Mouse (Mus musculus) right cerebral cortex, postnatal 14 days (tissue): Measurements from ENCODE around the gene Adgrb3.
A peak's percentile ranks its signal among the peaks of the same experiment; 100 is the strongest.
"Not testable (repeated sequence)": the region's sequence is repeated elsewhere in the genome, so short reads cannot be mapped to it uniquely, and the experiment has no call there.

Experiments used
- DNase-seq: peaks from one replicate; pipeline ENCODE4 v3.0.0; 2022

Gene Adgrb3

GRCm38 (mm10) chr1:25729844-25730243 lies 99.7 kb downstream of the Adgrb3 start:
- DNase-seq: no peak

- no peak for DNase-seq
Observed at GRCm38 (mm10) chr1:25711474-25711873, 118.0 kb downstream of the Adgrb3 start.

- DNase-seq: no peak
Observed at GRCm38 (mm10) chr1:25706299-25706698, 123.2 kb downstream of the Adgrb3 start.

- no peak for DNase-seq
Observed at GRCm38 (mm10) chr1:25698702-25699250, 130.7 kb downstream of the Adgrb3 start.

GRCm38 (mm10) chr1:25697179-25697578 lies 132.3 kb downstream of the Adgrb3 start:
- DNase-seq: peak; percentile 29

DNA sequence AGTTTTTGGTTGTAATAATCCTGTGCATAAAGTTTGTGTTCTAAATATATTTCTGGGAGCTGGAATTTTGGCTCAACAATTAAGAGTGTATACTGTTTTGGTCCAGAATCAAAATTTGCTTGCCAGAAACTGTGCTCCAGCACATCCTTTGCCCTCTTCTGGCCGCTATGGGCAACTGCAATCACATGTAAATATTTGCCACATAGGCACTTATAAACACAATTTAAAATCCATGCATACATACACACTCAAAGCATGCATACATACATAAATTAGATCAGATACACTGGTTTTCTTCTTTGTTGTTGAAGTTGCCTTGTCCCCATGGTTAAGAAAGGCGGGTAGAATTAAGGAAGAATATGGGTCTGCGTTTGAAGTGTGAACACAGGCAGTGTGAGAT lies 132.7 kb downstream of the Adgrb3 start:
- no peak for DNase-seq

- no peak for DNase-seq
Observed at GRCm38 (mm10) chr1:25682118-25682517, 147.4 kb downstream of the Adgrb3 start.

- no peak for DNase-seq
Observed at GRCm38 (mm10) chr1:25679656-25680055, 149.9 kb downstream of the Adgrb3 start.

DNA sequence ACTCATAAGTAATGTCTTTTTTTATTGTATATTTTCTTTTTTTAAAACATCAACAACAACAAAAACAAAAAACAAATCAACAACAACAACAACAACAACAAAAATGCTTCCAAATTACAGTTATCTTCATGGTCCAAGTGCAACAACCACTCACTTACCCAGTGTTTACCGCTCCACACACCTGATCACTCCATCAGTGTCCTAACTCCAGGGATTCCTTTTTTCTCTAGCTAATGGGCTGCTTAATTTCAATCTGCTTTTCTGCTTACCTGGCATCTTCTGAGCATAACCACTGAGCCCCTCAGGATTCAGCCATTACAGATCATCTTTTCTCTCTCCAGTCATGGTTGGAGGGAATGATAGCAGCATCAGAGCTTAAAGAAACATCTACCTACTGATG lies 176.8 kb downstream of the Adgrb3 start:
- DNase-seq: no peak

- no peak for DNase-seq
Observed at GRCm38 (mm10) chr1:25644256-25644655, 185.3 kb downstream of the Adgrb3 start.

GRCm38 (mm10) chr1:25621458-25621857 lies 208.0 kb downstream of the Adgrb3 start:
- no peak for DNase-seq

- DNase-seq: no peak
Observed at GRCm38 (mm10) chr1:25616954-25617353, 212.6 kb downstream of the Adgrb3 start.

GRCm38 (mm10) chr1:25610776-25611175 lies 218.7 kb downstream of the Adgrb3 start:
- not testable (repeated sequence) for DNase-seq

DNA sequence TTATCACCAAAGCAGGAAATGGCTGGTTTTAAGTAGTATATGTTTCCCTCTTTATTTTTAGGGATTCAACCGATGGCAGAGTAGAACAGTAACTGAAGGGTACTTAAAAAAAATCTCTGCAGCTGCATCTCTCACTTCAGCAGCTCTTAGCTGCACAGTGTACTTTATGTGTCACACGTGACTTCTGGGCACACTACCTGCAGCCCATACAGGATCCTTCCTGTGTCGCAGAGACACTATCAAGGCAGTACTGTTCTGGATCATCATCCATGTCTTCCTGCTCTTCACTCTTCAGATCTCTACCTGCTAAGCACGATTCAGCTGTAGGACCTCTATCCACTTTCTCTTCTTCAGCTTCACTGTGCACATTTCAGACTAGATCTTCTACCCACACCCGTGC lies 230.6 kb downstream of the Adgrb3 start:
- no peak for DNase-seq

GRCm38 (mm10) chr1:25588568-25589118 lies 240.9 kb downstream of the Adgrb3 start:
- DNase-seq: no peak

DNA sequence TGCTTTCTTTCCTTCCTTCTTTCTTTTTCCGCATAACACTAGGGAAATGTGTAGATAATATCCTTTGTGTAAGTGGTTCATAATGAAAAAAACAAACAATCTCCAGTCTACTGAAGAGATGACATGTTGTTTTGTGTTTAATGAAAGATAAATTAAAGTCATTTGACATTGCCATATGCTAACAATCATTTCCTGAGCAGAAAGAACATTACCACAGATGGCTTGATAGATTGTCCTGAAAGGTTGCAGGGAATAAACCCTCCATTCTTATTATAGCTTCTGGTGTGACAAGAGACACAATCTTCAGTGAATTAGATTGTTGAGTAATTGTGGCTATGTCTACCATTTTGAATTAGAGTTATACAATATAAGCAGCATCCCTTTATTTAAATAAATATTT lies 247.8 kb downstream of the Adgrb3 start:
- DNase-seq: no peak

DNA sequence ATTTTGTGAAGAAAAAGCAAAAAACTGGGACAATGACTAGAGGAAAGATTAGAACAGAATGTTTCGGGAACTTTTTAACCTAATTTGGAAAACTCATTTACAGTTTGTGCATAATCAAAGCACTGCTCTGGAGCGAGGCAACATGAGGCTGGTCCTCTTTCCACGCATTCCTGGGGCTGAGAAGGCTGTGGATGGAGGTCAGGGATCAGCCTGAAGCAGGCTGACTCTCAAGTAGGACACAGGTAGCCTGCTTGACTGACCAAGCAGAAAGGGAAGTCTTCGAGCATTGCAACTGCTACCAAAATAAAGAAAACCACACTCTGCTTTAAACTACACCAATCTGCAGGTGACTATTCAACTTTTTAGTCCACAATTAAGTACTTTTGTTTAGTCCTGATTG lies 251.7 kb downstream of the Adgrb3 start:
- no peak for DNase-seq

GRCm38 (mm10) chr1:25576598-25576997 lies 252.9 kb downstream of the Adgrb3 start:
- DNase-seq: no peak

- DNase-seq: no peak
Observed at GRCm38 (mm10) chr1:25568096-25568495, 261.4 kb downstream of the Adgrb3 start.

DNA sequence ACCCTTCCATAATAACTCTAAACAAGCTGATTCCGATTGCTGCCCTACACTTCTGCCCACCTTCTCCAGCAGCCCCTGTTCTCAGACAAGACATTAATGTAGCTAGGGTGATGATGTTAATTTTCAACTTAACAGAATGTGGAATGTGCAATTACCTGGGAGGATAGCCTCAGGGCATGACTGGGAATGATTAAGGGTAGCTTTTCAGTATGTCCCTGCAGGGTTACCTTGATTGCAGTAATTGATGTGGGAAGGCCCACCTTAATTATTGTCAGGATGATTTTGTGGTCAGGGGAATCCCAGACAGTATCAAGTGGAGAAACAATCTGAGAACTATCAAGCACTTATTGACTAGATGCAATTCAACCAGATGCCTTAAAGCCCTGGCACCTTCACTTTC lies 283.4 kb downstream of the Adgrb3 start:
- DNase-seq: no peak

DNA sequence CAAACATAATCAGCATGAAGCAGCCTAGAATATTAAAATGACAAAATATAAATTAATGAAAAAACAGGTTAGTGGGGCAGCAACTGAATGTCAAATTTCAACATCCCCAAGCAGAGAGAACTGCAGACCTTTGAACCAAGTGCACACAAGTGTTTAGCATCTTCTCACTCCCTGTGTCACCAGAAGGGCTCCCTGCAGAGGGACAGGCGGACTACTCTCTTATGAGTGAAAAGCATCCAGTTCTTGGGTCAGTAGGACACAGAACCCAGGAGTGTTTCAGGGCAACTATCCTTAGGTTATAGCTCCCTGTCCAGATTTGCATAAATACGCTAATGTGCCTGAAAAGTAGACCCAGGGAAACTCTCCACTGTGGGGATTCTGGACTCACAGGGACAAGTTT lies 285.6 kb downstream of the Adgrb3 start:
- no peak for DNase-seq

DNA sequence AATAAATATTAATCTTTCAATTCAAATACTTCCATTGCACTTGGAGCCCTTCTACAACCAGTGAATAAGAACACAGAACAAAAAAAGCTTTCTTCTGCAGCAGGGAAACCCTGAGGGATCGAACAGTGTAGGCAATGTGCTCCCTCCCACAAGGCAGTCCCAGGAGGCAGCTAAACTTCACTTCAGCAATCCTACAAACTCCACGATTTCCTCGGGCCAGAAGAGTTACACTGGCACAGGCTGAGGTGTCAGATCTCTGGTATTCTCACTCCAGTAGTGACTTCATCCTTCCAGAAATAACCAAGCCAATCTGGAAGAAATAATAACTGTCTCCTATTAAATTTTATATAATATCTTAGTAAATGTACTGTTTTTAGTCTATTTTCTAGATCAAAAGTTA lies 286.6 kb downstream of the Adgrb3 start:
- no peak for DNase-seq

DNA sequence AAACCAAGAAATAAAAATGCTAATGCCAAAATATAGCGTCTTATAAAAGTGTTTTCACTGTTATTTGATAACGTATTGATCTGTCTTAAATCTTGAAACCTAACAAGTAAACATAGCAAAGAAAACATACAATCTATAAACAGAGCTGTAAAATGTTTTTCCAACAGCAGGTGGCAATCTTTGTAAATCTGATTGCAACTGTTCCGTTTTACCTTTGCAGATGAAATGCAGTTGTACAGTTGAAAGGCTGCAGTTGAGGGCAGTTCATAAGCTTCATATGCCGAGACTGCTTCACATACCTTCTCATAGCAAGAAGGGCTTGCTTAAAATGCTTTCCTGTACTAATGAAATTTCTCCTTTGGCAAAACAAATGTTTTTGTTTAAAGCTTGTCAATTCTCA lies 302.5 kb downstream of the Adgrb3 start:
- DNase-seq: no peak

DNA sequence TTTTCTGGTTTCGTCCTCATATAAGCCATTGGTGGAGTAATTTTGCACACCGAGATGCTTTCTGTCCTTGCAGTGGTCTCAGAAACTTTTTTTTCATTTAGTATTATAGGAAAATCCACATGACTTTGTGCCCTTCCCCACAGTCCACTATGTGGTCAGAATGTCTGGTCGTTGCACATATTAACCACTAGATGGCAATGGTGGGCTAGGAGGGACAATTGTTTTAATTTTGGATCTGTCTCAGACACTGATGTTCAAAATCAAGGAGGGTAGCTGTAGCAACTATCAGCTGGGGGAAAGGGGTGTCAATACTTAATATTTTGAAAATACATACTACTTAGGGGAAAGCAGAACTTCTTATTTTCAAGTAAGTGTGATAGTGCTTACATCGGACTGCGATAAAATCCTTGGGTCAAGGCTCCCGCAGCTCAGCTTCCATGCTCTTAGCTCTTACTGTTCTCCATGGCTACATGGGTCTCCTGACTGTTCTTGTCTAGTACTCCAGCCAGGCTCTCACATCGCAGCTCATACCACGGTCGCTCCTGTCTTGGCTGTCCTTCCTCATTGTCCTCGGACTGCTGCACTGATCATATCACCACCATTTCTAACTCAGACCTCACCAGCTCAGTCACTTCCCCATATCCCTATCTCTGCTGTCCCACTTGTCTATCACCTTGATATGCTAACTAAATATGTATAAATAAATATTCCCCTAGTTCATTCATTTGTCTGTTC lies 319.0 kb downstream of the Adgrb3 start:
- no peak for DNase-seq

- peak; percentile 30 for DNase-seq
Observed at GRCm38 (mm10) chr1:25504313-25504712, 325.2 kb downstream of the Adgrb3 start.
